Mouse (Mus musculus): ENCODE results near the gene Hnrnpul1.

The Hnrnpul1 gene

GRCm38 (mm10) chr7:25672442-25672841, 82.1 kb downstream of the Hnrnpul1 start:
- in situ Hi-C loops (cut with MboI; ENCODE audit: low sequenced_read_pairs), result no loop called here

GRCm38 (mm10) chr7:25671686-25672085, 82.9 kb downstream of the Hnrnpul1 start:
- in situ Hi-C loops (cut with MboI; ENCODE audit: low sequenced_read_pairs), result no loop called here
